Mouse (Mus musculus): ENCODE results near the gene Prdx6b.

Prdx6b gene

GRCm38 (mm10) chr2:80292172-80292571 is at the start of gene Prdx6b:
TSS of gene Prdx6b (plus strand) at chr2:80292472.
- DNase-seq, result no peak

DNA sequence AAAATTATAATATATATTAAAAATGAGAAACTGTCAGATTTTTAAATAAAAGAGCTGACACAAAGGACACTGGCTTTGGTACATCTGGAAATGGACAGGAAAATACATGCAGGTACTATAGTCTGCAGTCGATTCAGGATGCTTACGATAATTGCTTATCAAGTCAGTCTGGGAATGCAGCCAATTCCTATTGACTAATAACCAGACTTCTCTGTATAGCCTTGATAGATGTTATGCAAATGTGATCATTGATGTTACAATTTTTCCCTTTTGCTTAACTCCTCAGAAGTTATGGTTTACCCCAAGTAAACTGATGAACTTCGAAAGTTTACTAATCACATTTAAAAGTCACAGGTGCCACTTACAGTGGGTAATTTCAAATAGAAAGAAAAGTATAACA is 44.8 kb upstream of the Prdx6b start:
- DNase-seq, result no peak

DNA sequence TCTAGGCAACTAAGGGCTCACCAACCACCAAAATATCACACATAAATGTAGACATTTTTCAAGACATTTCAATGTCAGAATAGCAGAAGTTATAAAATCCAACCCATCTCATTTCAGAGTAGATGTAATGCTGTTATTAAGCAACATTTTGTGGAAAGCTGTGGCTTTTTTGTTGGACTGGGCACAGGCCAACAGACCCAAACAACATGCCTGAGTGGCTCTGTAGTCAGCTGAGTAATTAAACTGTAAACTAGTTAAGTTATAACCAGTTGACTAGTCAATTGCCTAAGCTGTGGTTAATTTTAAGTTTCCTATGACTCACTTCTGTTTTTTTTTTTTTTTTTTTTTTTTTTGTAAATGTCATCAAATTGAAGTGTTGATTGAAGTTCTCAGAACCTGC is 44.4 kb upstream of the Prdx6b start:
- DNase-seq, result no peak

DNA sequence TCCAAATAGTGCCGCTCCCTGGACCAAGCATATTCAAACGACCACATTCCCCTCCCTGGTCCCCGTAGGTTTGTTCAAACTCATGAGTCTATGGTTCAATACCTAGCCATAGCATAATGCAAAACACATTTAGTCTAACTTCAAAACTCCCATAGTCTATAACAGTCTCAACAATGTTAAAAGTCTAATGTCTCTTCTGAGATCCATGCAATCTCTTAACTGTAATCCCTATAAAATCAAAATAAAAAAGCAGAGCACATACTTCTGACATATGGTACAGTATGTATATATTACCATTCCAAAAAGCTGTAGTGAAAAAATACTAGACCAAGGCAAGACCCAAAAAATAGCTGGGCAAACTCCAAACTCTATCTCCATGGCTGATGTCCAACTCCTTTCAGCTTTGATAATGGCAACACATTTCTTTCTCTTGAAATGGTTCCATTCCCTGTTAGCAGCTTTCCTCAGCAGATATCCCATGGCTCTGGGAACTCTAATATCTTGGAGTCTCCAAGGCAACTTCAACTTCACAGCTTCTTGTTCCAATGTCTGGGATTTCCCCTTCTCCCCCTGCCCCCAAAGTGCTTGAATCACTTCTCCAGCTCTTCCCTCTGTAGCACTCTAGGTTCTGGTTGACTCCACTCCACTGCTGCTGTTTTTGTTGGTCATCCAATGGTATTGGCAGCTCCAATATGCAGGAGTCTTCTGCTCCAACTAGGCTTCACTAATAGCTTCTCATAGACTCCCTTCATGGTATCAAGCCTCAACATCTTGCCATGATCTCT is 32.2 kb upstream of the Prdx6b start:
- no peak for DNase-seq

GRCm38 (mm10) chr2:80266894-80267293 is 25.4 kb upstream of the Prdx6b start:
- DNase-seq, result peak; percentile 71

DNA sequence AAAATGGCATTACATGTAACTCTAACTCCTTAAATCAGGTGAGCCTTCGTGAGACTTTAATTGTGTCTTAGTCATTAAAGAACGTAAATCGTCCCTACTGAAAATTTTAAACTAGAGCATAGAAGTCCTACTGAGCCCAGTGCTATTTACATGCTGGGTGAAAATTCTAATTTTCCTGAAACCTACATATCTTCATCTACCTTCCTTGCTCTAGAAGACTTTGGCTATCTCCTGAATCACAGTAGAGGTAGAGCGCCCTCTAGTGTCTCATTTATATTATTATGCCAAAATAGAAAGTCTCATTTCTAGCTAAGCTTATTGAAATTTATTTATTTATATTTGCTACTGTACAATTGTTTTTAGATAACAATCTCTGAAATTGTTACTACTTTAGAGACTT is 24.2 kb upstream of the Prdx6b start:
- DNase-seq, result no peak

GRCm38 (mm10) chr2:80271431-80271830 is 20.8 kb upstream of the Prdx6b start:
- no peak for DNase-seq

- no peak for DNase-seq
These were observed 19.2 kb upstream of the Prdx6b start for GRCm38 (mm10) chr2:80273038-80273437.

- DNase-seq, result no peak
These were observed 18.5 kb upstream of the Prdx6b start for GRCm38 (mm10) chr2:80273763-80274162.

DNA sequence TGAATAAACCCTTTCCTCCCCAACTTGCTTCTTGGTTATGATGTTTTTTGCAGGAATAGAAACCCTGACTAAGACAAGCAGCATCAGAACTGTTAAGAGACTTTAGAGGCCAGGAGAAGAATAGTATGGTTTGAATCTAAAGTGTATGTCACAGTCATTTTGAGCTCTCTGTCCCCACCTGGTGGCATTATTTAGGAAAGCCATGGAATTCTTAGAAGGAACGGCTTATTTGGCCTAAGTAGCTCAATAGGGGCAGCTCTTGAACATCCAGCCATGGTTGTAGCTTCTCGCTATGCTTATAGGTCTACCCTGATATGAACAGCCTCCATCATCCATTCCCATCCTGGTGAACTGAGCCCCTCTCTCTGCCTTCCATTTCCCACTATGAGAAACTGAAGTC is 17.1 kb upstream of the Prdx6b start:
- DNase-seq, result peak; percentile 8

- DNase-seq, result no peak
These were observed 10.1 kb upstream of the Prdx6b start for GRCm38 (mm10) chr2:80282214-80282613.

DNA sequence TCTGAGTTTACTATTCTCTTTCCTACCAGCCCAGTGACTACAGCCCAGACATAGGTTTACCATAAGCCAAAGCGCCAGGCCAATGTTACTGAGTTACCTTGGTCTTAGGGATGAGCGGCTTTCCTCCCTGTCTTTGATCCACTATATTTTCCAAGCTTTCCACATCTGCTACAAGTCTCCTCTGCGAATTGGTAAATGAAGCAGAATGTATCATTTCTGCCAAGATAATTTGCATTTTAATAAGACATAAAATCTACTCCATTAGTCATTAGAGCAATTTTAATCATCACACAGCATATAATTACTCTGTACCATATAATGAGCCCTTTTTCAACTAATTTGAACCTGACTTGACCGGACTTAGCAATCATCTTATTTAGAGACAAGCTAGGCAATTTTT is 5.9 kb upstream of the Prdx6b start:
- DNase-seq, result no peak

DNA sequence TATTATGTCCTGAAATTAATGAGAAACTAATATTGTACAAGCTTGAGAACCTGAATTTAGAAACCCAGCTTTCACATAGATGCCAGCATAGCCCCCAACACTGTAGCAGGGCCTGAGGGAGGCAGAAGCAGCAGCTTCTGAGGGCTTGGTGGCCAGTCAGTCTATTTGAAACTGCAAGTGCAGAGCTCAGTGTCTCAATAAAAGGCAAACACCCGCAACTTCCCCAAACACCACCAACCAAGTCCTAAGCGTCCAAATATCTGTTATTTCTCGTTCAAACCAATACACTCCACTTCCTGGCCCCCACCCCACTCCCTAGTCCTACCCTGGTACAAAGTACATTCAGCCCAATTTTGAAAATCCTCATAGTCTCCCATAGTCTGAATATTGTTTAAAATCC is 6.1 kb downstream of the Prdx6b start:
- no peak for DNase-seq

GRCm38 (mm10) chr2:80300806-80301205 is 8.5 kb downstream of the Prdx6b start:
- DNase-seq, result no peak

DNA sequence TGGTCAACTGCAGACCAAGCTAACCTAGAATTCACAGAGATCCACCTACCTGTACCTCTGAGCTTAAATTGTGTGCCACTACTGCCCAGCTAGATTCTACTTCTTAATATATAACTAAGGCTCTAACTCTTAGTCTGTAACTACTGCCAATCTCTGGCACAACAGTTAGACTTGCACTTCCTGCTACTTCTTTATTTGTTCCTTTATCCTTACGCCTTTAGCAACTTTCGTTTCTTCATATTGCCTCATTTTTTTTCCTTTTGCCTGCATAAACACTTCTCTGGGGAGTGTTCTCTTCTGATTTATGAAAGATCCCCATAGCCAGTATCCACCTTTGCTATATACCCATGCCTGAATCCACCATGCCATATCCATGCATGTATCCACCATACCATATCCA is 11.7 kb downstream of the Prdx6b start:
- DNase-seq, result no peak

GRCm38 (mm10) chr2:80307701-80308100 is 15.4 kb downstream of the Prdx6b start:
- DNase-seq, result no peak

GRCm38 (mm10) chr2:80309775-80310174 is 17.5 kb downstream of the Prdx6b start:
- no peak for DNase-seq

- DNase-seq, result no peak
These were observed 18.5 kb downstream of the Prdx6b start for GRCm38 (mm10) chr2:80310772-80311171.

DNA sequence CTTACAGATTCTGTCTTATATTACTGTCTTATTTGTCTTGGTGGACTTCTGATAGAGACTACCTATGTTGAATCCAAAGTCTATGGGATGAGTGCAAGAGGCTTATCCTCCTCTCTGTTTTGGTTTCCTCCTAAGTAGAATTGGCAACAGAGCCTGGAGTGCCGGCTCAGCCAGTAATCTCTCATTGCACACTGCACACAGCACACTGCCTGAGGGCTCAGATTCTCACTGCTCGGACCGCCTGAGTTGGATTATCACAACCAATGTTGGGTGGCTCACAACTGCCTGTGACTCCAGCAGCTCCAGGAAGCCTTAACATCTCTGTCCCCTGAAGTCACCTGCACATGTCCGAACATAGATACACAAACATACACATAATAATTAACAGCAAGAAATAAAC is 19.1 kb downstream of the Prdx6b start:
- DNase-seq, result no peak

GRCm38 (mm10) chr2:80314201-80314600 is 21.9 kb downstream of the Prdx6b start:
- no peak for DNase-seq

DNA sequence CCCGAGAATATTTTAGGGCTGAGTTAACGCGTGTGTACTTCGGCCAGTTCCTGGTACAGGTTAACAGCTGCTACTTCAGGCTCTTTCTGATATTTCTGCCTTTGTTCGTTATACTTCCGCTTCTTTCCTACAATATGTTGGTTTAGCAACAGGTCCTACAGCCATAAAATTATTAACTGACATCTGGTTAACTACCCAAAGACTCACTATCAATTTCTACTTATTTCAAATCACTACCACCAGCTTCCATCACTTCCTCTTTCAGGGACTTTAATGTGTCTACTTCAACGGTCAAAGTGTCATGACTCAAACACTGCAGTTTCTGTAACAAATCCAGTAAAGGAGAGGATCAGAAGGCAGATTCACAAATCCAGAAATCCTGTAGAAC is 22.6 kb downstream of the Prdx6b start:
- no peak for DNase-seq

DNA sequence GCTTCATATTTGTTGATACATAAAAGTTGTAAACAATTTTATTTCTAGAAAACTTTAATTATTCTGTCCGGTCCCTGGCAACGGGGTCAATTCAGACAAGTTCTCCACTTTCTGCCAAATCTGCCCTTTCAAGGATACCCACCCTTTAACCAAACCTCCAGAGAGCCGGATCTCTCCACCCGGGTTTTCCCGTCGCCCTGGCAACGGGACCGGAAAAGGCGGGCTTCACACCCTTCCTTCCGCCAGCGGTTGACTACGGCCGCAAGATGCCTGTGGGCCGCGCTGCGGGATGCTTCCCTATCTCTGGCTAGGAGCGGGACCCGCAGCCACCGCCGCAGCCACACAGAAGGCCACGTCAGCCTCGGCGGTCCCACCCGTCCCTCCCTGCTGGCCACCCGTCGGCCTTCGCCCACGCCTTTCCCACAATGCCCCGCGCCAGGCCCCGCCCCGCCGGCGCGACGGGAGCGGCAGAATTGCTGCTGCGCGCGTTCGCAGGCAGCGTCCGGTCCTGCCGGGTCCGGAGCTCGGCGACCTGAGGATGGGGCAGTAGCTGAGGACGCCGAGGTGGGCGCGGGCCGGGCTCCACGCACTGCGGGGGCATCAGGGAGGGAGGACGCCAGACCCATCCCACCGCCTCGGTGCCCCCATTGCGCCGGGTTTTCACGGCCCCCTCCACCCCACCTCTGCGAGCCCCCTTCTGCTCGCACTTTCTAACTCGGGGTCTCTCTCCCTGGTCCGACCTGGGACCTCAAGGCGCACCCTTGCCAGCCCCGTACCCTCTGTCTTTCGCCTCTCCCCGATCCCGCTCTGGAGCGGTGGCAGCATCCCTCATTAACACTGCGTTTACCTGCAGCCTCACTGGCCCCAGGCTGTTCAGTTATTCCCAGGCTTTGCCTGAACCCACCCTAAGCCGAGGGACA is 23.2 kb downstream of the Prdx6b start, which contains the start of gene Dnajc10:
TSS of gene Dnajc10 (plus strand) at position 225 of the 920 bp plus-strand sequence.
- peak; percentile 93 for DNase-seq

DNA sequence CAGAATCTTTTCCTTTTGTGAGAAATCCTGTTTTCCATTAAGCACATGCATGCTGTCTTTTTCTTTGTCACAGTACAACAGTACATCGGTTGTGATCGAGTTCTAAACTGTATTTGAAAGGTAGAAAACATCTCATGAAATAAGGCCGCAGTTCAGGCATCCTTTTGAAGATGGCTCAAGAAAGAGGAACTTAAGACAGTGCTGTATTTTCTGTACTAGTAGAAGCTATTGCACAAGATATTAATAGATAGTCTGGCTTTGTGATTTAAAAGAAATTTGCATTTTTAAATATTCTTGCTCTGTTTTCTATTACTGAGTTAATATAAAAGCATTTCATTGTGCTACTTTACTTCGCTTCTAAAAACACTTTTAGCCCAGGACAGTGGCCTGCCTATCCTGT is 30.6 kb downstream of the Prdx6b start:
- no peak for DNase-seq

- no peak for DNase-seq
These were observed 33.5 kb downstream of the Prdx6b start for GRCm38 (mm10) chr2:80325779-80326178.

All from right cerebral cortex, postnatal 25 days (tissue).